In the genomic region with DNA sequence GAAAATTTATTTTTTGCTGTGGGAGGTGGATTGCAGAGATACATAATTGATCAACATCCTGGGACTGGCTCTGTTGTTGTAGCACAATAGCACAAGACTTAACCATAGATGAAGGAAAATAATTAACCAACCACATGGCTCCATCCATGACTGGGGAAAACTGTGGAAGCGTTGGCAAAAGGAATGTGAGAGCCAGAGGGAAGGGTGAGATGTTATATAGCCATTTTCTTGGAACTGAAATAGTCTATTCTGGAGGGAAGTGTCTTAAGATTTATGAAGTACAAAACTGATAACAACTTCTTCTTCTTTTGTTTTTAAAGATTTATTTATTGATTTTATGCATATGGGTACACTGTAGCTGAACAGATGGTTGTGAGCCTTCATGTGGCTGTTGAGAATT, we compare ENCODE assay signal across 17 mouse cellular contexts. TPM values are rescaled to one million over a fixed set of nuclear protein-coding genes. Genes with fewer than 3 reads are reported as not detected.
"Had no signal": no experiment of that assay in that cellular context is flagged by ENCODE, and none has a peak within 500 bp of the region (broad histone marks: within the 10 kb centered on the region; RNA-seq: fewer than 3 reads in every experiment).

No protein-coding gene starts in this region.

- H3K4me1 ChIP-seq: neural tube, embryonic 13.5 days; neural tube, embryonic 15.5 days had no signal

- H3K4me3 ChIP-seq: neural tube, embryonic 13.5 days; neural tube, embryonic 15.5 days; stomach, embryonic 15.5 days had no signal

- H3K9ac ChIP-seq: neural tube, embryonic 13.5 days; neural tube, embryonic 15.5 days; stomach, embryonic 15.5 days had no signal

- H3K27ac ChIP-seq: neural tube, embryonic 13.5 days; neural tube, embryonic 15.5 days; stomach, embryonic 15.5 days; stomach, postnatal 0 days had no signal

- H3K9me3 ChIP-seq: neural tube, embryonic 13.5 days; neural tube, embryonic 15.5 days; stomach, embryonic 15.5 days had no signal

- H3K4me2 ChIP-seq: neural tube, embryonic 13.5 days; neural tube, embryonic 15.5 days; stomach, embryonic 15.5 days had no signal

- DNase-seq: retina, postnatal 1 day; right cerebral cortex, adult 18-20 months; right cerebral cortex, postnatal 14 days; right cerebral cortex, postnatal 25 days; right cerebral cortex, postnatal 4 days; spleen, adult 18-20 months; thymus, adult 18-20 months; thymus, adult 2 months; thymus, postnatal 14 days; thymus, postnatal 25 days; thymus, postnatal 36 days; thymus, postnatal 4 days had no signal

- H3K27me3 ChIP-seq: neural tube, embryonic 13.5 days; neural tube, embryonic 15.5 days; stomach, embryonic 15.5 days had no signal

- H3K36me3 ChIP-seq: neural tube, embryonic 13.5 days; neural tube, embryonic 15.5 days; stomach, embryonic 15.5 days had no signal

RNA-seq across cellular contexts. Expression of a gene that starts 16.4 kb away (rescaled TPM):
- polyA plus RNA-seq: small intestine, adult 2 months had no signal
